Mouse (Mus musculus) macrophage (primary cell): ENCODE measurements around the gene Sgca. TPM values are rescaled to one million over a fixed set of nuclear protein-coding genes. Genes with fewer than 3 reads are reported as not detected.
A peak's percentile ranks its signal among the peaks of the same experiment; 100 is the strongest.

Experiments used
- H3K27ac ChIP-seq: fragments of 350-480 bp; formaldehyde crosslinking; 2 replicates; pipeline ENCODE4 v1.9.0; 2021
- H3K36me3 ChIP-seq: fragments of 350-480 bp; formaldehyde crosslinking; 2 replicates; pipeline ENCODE4 v1.9.0; 2021; ENCODE audit errors: inconsistent target
- H3K4me3 ChIP-seq: fragments of 350-480 bp; formaldehyde crosslinking; 2 replicates; pipeline ENCODE4 v1.9.0; 2021; ENCODE audit errors: inconsistent target
- H3K79me2 ChIP-seq: fragments of 350-480 bp; formaldehyde crosslinking; 2 replicates; pipeline ENCODE4 v1.9.0; 2021; ENCODE audit errors: inconsistent target
- WGBS: methylation state at CpG from one replicate; pipeline ENCODE4 v1.1.7; 2026; ENCODE audit warnings: inconsistent platforms; ENCODE audit not compliant: missing documents; 5-methylcytosine and 5-hydroxymethylcytosine counted together
- polyA plus RNA-seq: library from polyadenylated mRNA; stranded (reverse); fragments of 250-400 nt; gene quantifications from 3 replicates; pipeline ENCODE4 v1.2.4, GENCODE M21; 2018; ENCODE audit warnings: inconsistent platforms

Sgca gene
- polyA plus RNA-seq, 1 experiment from 2014 or later: not detected

GRCm38 (mm10) chr11:94994947-94995772 is 19.0 kb upstream of the Sgca start:
- WGBS: 47% methylated on average over 11 of the region's 11 CpGs
- Histone ChIP-seq H3K27ac (peak overlapping the region; percentile 93), H3K36me3 (peaks cover 40% of the 10 kb centered on the region; the same call in 1 of the 2 replicates), H3K79me2 (peaks cover 85% of the 10 kb centered on the region), H3K4me3 (peak overlapping the region; percentile 70)

GRCm38 (mm10) chr11:94994208-94994814 is 18.2 kb upstream of the Sgca start:
- H3K79me2 ChIP-seq: peaks cover 78% of the 10 kb centered on the region
- peak overlapping the region; percentile 70 for H3K4me3 ChIP-seq
- WGBS: 12% methylated on average over 10 of the region's 10 CpGs
- H3K27ac ChIP-seq: peak overlapping the region; percentile 93
- peaks cover 32% of the 10 kb centered on the region; the same call in 1 of the 2 replicates for H3K36me3 ChIP-seq

GRCm38 (mm10) chr11:94992754-94993606 is 16.9 kb upstream of the Sgca start:
- WGBS: under 1% methylated on average over 22 of the region's 22 CpGs
- H3K36me3 ChIP-seq: peaks cover 19% of the 10 kb centered on the region; the same call in 1 of the 2 replicates
- H3K4me3 ChIP-seq: peak overlapping the region; percentile 70
- H3K79me2 ChIP-seq: peaks cover 64% of the 10 kb centered on the region
- peak overlapping the region; percentile 93 for H3K27ac ChIP-seq

- Histone ChIP-seq H3K36me3 (peaks cover 13% of the 10 kb centered on the region; the same call in 1 of the 2 replicates), H3K27ac (peak overlapping the region; percentile 93), H3K4me3 (peak overlapping the region; percentile 70), H3K79me2 (peaks cover 59% of the 10 kb centered on the region)
- under 1% methylated on average over 20 of the region's 20 CpGs for WGBS
Observed at GRCm38 (mm10) chr11:94992480-94992753, 16.3 kb upstream of the Sgca start.

GRCm38 (mm10) chr11:94991641-94992479 is 15.7 kb upstream of the Sgca start:
- WGBS: under 1% methylated on average over 93 of the region's 99 CpGs
- Histone ChIP-seq H3K27ac (peak overlapping the region; percentile 93), H3K79me2 (peaks cover 53% of the 10 kb centered on the region), H3K4me3 (peak overlapping the region; percentile 70), H3K36me3 (peaks cover 7% of the 10 kb centered on the region; the same call in 1 of the 2 replicates)

- WGBS: under 1% methylated on average over 66 of the region's 69 CpGs
Observed at GRCm38 (mm10) chr11:94990749-94991577, 14.8 kb upstream of the Sgca start, which contains the start of gene Ppp1r9b. Ppp1r9b (plus strand) TSS chr11:94991035.

GRCm38 (mm10) chr11:94990102-94990748 is 14.1 kb upstream of the Sgca start:
- 16% methylated on average over 6 of the region's 6 CpGs for WGBS
- Histone ChIP-seq H3K79me2 (peaks cover 37% of the 10 kb centered on the region), H3K36me3 (no peaks in the 10 kb centered on the region), H3K27ac (peak overlapping the region; percentile 85), H3K4me3 (peak overlapping the region; percentile 33)

More at GRCm38 (mm10) chr11:94990749-94991577, 14.8 kb upstream of the Sgca start, which contains the start of gene Ppp1r9b:
- peak within 1 kb of the TSS; percentile 85 for H3K27ac ChIP-seq
- H3K36me3 ChIP-seq: no peaks in the 10 kb centered on the region
- peaks cover 44% of the 10 kb centered on the region for H3K79me2 ChIP-seq
- peak within 1 kb of the TSS; percentile 48 for H3K4me3 ChIP-seq

- WGBS: 0% methylated on average over 12 of the region's 12 CpGs
- peaks cover 31% of the 10 kb centered on the region for H3K79me2 ChIP-seq
- H3K4me3 ChIP-seq: peak overlapping the region; percentile 33
- no peaks in the 10 kb centered on the region for H3K36me3 ChIP-seq
- H3K27ac ChIP-seq: peak overlapping the region; percentile 85
Observed at GRCm38 (mm10) chr11:94989562-94990017, 13.5 kb upstream of the Sgca start.

GRCm38 (mm10) chr11:94988780-94989561 is 12.8 kb upstream of the Sgca start:
- Histone ChIP-seq H3K79me2 (peaks cover 24% of the 10 kb centered on the region), H3K4me3 (peak overlapping the region; percentile 33), H3K27ac (peak overlapping the region; percentile 85), H3K36me3 (no peaks in the 10 kb centered on the region)
- 31% methylated on average over 10 of the region's 10 CpGs for WGBS

GRCm38 (mm10) chr11:94987851-94988250 is 11.7 kb upstream of the Sgca start:
- H3K27ac ChIP-seq: no peak overlapping the region
- H3K79me2 ChIP-seq: peaks cover 13% of the 10 kb centered on the region
- H3K36me3 ChIP-seq: no peaks in the 10 kb centered on the region
- H3K4me3 ChIP-seq: no peak overlapping the region
- WGBS: 77% methylated on average over 8 of the region's 8 CpGs

- Histone ChIP-seq H3K36me3 (no peaks in the 10 kb centered on the region), H3K79me2 (peaks cover 8% of the 10 kb centered on the region; the same call in 1 of the 2 replicates), H3K4me3 (no peak overlapping the region), H3K27ac (no peak overlapping the region)
- WGBS: 63% methylated on average over 6 of the region's 6 CpGs
Observed at GRCm38 (mm10) chr11:94987341-94987740, 11.2 kb upstream of the Sgca start.

GRCm38 (mm10) chr11:94986435-94986834 is 10.3 kb upstream of the Sgca start:
- Histone ChIP-seq H3K27ac (no peak overlapping the region), H3K4me3 (no peak overlapping the region), H3K79me2 (peaks cover 4% of the 10 kb centered on the region; the same call in 1 of the 2 replicates), H3K36me3 (no peaks in the 10 kb centered on the region)
- WGBS: 43% methylated on average over 2 of the region's 2 CpGs
